Mouse (Mus musculus): ENCODE results near the gene Fgfr2. TPM values are rescaled to one million over a fixed set of nuclear protein-coding genes. Genes with fewer than 3 reads are reported as not detected.

Fgfr2 gene
- polyA plus RNA-seq, 1 experiment from 2014 or later = 92.0 TPM

DNA sequence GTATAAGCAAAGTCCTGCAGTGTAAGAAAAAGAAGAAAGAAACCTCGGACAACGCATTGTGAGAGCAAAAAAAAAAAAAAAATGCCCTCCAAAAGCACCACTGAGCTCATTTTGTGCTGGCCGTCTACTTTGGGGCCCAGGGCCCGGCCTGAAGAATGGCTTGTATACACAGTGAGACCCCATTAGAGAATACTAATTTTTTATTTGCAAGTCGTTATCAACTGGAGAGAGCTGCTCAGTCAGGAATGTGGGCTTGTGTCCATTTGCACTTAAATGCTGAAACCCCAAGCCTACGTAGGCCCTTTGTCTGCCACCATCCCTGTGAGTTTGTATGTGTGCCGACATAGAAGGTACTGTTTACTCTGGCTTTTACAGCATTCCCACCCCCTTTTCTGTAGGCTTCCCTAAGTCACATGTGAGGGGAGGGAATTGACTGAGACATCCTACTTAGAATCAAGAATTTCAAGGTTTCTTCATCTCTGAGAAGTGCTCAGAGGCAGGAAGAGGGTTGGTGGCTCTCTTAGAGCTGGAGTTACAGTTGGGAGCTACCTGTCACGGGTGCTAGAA, 1785.6 kb downstream of the Fgfr2 start:
- Histone ChIP-seq H3K9me3 (ENCODE audit: control insufficient read depth, low read length) (no peaks in the 10 kb centered on the region), H3K9ac (ENCODE audit: low read length) (no peak overlapping the region), H3K4me1 (ENCODE audit: control insufficient read depth, insufficient read depth, low read length) (no peaks in the 10 kb centered on the region), H3K36me3 (ENCODE audit: control insufficient read depth, insufficient read depth, low read length) (peaks cover 3% of the 10 kb centered on the region), H3K4me2 (no peak overlapping the region), H3K4me3 (ENCODE audit: low read depth, low read length) (no peak overlapping the region), H3K27me3 (ENCODE audit: control insufficient read depth, insufficient read depth, low read length) (no peaks in the 10 kb centered on the region), H3K27ac (ENCODE audit: low read depth, low read length) (no peak overlapping the region)
- peak; percentile 83 for DNase-seq (ENCODE audit: low spot score, missing footprints)
- 55% methylated on average over 8 of the region's 8 CpGs for WGBS
- ATAC-seq (ENCODE audit: low FRiP score) = peak; percentile 69

- peak; percentile 4 for DNase-seq (ENCODE audit: low spot score, missing footprints)
- no peaks in the 10 kb centered on the region for H3K36me3 ChIP-seq (ENCODE audit: control insufficient read depth, insufficient read depth, low read length)
- H3K4me1 ChIP-seq (ENCODE audit: control insufficient read depth, insufficient read depth, low read length) = no peaks in the 10 kb centered on the region
- H3K4me2 ChIP-seq = no peak within 1 kb of the TSS
- no peaks in the 10 kb centered on the region for H3K27me3 ChIP-seq (ENCODE audit: control insufficient read depth, insufficient read depth, low read length)
- H3K4me3 ChIP-seq (ENCODE audit: low read depth, low read length) = no peak within 1 kb of the TSS
- no peak within 1 kb of the TSS for H3K27ac ChIP-seq (ENCODE audit: low read depth, low read length)
- ATAC-seq (ENCODE audit: low FRiP score) = no peak
- no peak within 1 kb of the TSS for H3K9ac ChIP-seq (ENCODE audit: low read length)
- WGBS = 48% methylated on average over 1 of the region's 1 CpGs
- H3K9me3 ChIP-seq (ENCODE audit: control insufficient read depth, low read length) = no peaks in the 10 kb centered on the region
Measured at GRCm38 (mm10) chr7:131333564-131333963, 1789.6 kb downstream of the Fgfr2 start, which contains the start of gene Fam24a. Gene Fam24a (plus strand): TSS chr7:131333864.

- ATAC-seq (ENCODE audit: low FRiP score) (no peak), DNase-seq (ENCODE audit: low spot score, missing footprints) (peak; percentile 23)
- 78% methylated on average over 2 of the region's 2 CpGs for WGBS
- Histone ChIP-seq H3K27me3 (ENCODE audit: control insufficient read depth, insufficient read depth, low read length) (no peaks in the 10 kb centered on the region), H3K4me3 (ENCODE audit: low read depth, low read length) (no peak overlapping the region), H3K9ac (ENCODE audit: low read length) (no peak overlapping the region), H3K27ac (ENCODE audit: low read depth, low read length) (no peak overlapping the region), H3K36me3 (ENCODE audit: control insufficient read depth, insufficient read depth, low read length) (no peaks in the 10 kb centered on the region), H3K4me2 (no peak overlapping the region), H3K9me3 (ENCODE audit: control insufficient read depth, low read length) (no peaks in the 10 kb centered on the region), H3K4me1 (ENCODE audit: control insufficient read depth, insufficient read depth, low read length) (no peaks in the 10 kb centered on the region)
Measured at GRCm38 (mm10) chr7:131331688-131332087, 1791.5 kb downstream of the Fgfr2 start.

DNA sequence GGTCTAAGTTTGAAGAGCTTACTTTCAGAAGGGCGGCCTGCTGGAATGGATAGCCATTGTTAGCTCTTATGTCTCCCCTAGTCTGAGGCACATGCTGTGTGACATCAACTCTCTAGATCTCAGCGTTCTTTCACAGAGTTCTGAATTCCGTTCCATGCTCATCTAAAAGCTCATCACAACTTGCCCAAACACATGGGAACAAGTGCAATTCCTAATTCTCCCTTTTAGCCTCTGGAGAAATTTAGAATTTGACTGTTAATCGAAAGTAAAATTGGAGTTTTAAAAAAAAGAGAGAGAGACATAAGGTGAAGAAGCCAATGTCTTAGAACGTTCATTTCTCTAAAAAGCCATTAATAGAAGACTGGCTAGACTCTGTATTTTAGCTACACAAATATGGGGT, 1793.7 kb downstream of the Fgfr2 start, which contains the start of gene Fam24b:
Gene Fam24b, minus strand, starts transcription at position 101 of the 400 bp plus-strand sequence.
- Histone ChIP-seq H3K4me2 (no peak within 1 kb of the TSS), H3K9me3 (ENCODE audit: control insufficient read depth, low read length) (no peaks in the 10 kb centered on the region), H3K4me3 (ENCODE audit: low read depth, low read length) (no peak within 1 kb of the TSS), H3K4me1 (ENCODE audit: control insufficient read depth, insufficient read depth, low read length) (no peaks in the 10 kb centered on the region), H3K9ac (ENCODE audit: low read length) (no peak within 1 kb of the TSS), H3K36me3 (ENCODE audit: control insufficient read depth, insufficient read depth, low read length) (no peaks in the 10 kb centered on the region), H3K27ac (ENCODE audit: low read depth, low read length) (no peak within 1 kb of the TSS), H3K27me3 (ENCODE audit: control insufficient read depth, insufficient read depth, low read length) (no peaks in the 10 kb centered on the region)
- no peak for ATAC-seq (ENCODE audit: low FRiP score)
- DNase-seq (ENCODE audit: low spot score, missing footprints) = peak; percentile 1
- 87% methylated on average over 5 of the region's 5 CpGs for WGBS

GRCm38 (mm10) chr7:131327054-131327453, 1796.1 kb downstream of the Fgfr2 start:
- H3K9ac ChIP-seq (ENCODE audit: low read length) = no peak overlapping the region
- no peak overlapping the region for H3K27ac ChIP-seq (ENCODE audit: low read depth, low read length)
- H3K4me3 ChIP-seq (ENCODE audit: low read depth, low read length) = no peak overlapping the region
- no peaks in the 10 kb centered on the region for H3K4me1 ChIP-seq (ENCODE audit: control insufficient read depth, insufficient read depth, low read length)
- DNase-seq (ENCODE audit: low spot score, missing footprints) (peak; percentile 35), ATAC-seq (ENCODE audit: low FRiP score) (no peak)
- H3K9me3 ChIP-seq (ENCODE audit: control insufficient read depth, low read length) = no peaks in the 10 kb centered on the region
- H3K4me2 ChIP-seq = no peak overlapping the region
- WGBS = 94% methylated on average over 5 of the region's 5 CpGs
- H3K27me3 ChIP-seq (ENCODE audit: control insufficient read depth, insufficient read depth, low read length) = no peaks in the 10 kb centered on the region
- no peaks in the 10 kb centered on the region for H3K36me3 ChIP-seq (ENCODE audit: control insufficient read depth, insufficient read depth, low read length)

DNA sequence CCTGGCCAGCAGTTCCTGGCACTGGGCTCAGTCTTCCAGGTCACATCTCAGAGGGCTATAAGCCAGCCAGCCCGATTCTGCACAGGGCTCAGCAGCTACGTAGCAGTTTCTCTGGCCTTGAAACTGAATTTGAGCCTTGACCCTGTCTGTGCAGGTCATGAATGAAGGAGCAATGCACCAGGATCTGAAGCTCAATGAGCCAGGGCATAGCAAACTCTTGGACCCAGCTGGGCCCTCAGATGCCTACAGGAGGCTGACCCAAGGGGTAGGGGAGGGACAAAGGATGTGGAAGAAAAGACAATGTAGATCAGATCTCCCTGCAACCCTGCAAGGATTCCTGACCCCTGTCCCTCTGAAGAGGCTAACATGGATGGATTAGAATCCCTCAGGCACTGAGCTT, 1801.0 kb downstream of the Fgfr2 start, which contains the start of gene Cuzd1:
Gene Cuzd1, minus strand, starts transcription at position 101 of the 400 bp plus-strand sequence.
- ATAC-seq (ENCODE audit: low FRiP score) (no peak), DNase-seq (ENCODE audit: low spot score, missing footprints) (no peak)
- 66% methylated on average over 2 of the region's 2 CpGs for WGBS
- Histone ChIP-seq H3K4me3 (ENCODE audit: low read depth, low read length) (no peak within 1 kb of the TSS), H3K9me3 (ENCODE audit: control insufficient read depth, low read length) (no peaks in the 10 kb centered on the region), H3K36me3 (ENCODE audit: control insufficient read depth, insufficient read depth, low read length) (no peaks in the 10 kb centered on the region), H3K9ac (ENCODE audit: low read length) (no peak within 1 kb of the TSS), H3K4me1 (ENCODE audit: control insufficient read depth, insufficient read depth, low read length) (no peaks in the 10 kb centered on the region), H3K27me3 (ENCODE audit: control insufficient read depth, insufficient read depth, low read length) (no peaks in the 10 kb centered on the region), H3K27ac (ENCODE audit: low read depth, low read length) (no peak within 1 kb of the TSS), H3K4me2 (no peak within 1 kb of the TSS)

DNA sequence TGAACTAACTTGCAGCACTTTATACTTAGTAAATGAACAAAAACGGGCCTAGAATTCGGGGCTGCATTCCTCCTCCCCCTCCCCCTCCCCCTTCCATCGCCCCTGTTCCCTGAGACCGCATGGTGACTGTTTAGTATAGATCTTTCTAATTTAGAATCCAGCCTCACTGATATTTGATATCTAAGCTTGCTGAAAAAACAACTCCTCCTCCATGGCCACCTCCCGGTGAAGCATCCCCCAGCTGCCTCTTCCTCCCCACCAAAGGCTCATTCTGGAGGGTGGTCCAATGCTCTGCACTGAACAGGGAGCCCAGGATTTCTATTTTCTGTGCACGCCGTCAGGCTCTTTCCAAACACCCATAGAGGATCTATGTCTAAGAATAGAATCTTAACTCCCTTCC, 1804.8 kb downstream of the Fgfr2 start:
- Histone ChIP-seq H3K27ac (ENCODE audit: low read depth, low read length) (no peak overlapping the region), H3K36me3 (ENCODE audit: control insufficient read depth, insufficient read depth, low read length) (no peaks in the 10 kb centered on the region), H3K4me1 (ENCODE audit: control insufficient read depth, insufficient read depth, low read length) (no peaks in the 10 kb centered on the region), H3K9me3 (ENCODE audit: control insufficient read depth, low read length) (no peaks in the 10 kb centered on the region), H3K4me3 (ENCODE audit: low read depth, low read length) (no peak overlapping the region), H3K27me3 (ENCODE audit: control insufficient read depth, insufficient read depth, low read length) (no peaks in the 10 kb centered on the region), H3K4me2 (no peak overlapping the region), H3K9ac (ENCODE audit: low read length) (no peak overlapping the region)
- no peak for ATAC-seq (ENCODE audit: low FRiP score)
- WGBS = 89% methylated on average over 6 of the region's 7 CpGs
- DNase-seq (ENCODE audit: low spot score, missing footprints) = no peak

- Histone ChIP-seq H3K27ac (ENCODE audit: low read depth, low read length) (no peak overlapping the region), H3K27me3 (ENCODE audit: control insufficient read depth, insufficient read depth, low read length) (no peaks in the 10 kb centered on the region), H3K9me3 (ENCODE audit: control insufficient read depth, low read length) (no peaks in the 10 kb centered on the region), H3K36me3 (ENCODE audit: control insufficient read depth, insufficient read depth, low read length) (no peaks in the 10 kb centered on the region), H3K9ac (ENCODE audit: low read length) (no peak overlapping the region), H3K4me3 (ENCODE audit: low read depth, low read length) (no peak overlapping the region), H3K4me1 (ENCODE audit: control insufficient read depth, insufficient read depth, low read length) (no peaks in the 10 kb centered on the region), H3K4me2 (no peak overlapping the region)
- DNase-seq (ENCODE audit: low spot score, missing footprints) (no peak), ATAC-seq (ENCODE audit: low FRiP score) (no peak)
- WGBS = 70% methylated on average over 12 of the region's 12 CpGs
Measured at GRCm38 (mm10) chr7:131317587-131317986, 1805.6 kb downstream of the Fgfr2 start.

DNA sequence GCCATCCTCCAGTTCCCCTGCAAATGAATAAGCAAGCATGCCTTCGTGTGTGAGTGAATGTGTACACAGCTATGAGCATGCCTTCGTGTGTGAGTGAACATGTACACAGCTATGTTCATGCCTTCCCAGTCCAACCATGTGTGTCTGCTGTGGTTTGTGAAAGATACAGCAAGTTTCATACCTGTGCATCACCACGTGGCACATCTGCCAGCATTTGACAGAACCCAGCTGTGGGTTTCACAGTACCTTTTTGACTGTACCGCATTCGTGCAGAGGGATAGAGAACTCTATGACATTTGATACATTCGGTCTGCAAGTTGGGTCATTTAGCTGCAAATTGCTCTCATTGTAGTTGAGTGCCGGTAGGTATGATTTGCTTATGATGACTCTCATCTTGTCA, 1808.7 kb downstream of the Fgfr2 start:
- H3K4me1 ChIP-seq (ENCODE audit: control insufficient read depth, insufficient read depth, low read length) = no peaks in the 10 kb centered on the region
- no peak overlapping the region for H3K4me3 ChIP-seq (ENCODE audit: low read depth, low read length)
- H3K27ac ChIP-seq (ENCODE audit: low read depth, low read length) = no peak overlapping the region
- no peaks in the 10 kb centered on the region for H3K27me3 ChIP-seq (ENCODE audit: control insufficient read depth, insufficient read depth, low read length)
- H3K4me2 ChIP-seq = no peak overlapping the region
- H3K36me3 ChIP-seq (ENCODE audit: control insufficient read depth, insufficient read depth, low read length) = no peaks in the 10 kb centered on the region
- DNase-seq (ENCODE audit: low spot score, missing footprints) = no peak
- no peak overlapping the region for H3K9ac ChIP-seq (ENCODE audit: low read length)
- H3K9me3 ChIP-seq (ENCODE audit: control insufficient read depth, low read length) = no peaks in the 10 kb centered on the region
- ATAC-seq (ENCODE audit: low FRiP score) = no peak
- WGBS = 89% methylated on average over 7 of the region's 7 CpGs
